Mouse (Mus musculus) E14TG2a.4 (cell line): ENCODE measurements around the gene Ppp1r36.

Experiments used
- CTCF ChIP-seq: conservative IDR thresholded peaks from 2 replicates; pipeline ENCODE4 v1.5.1; 2014; ENCODE audit warnings: low read length
- NANOG ChIP-seq: IDR thresholded peaks from 2 replicates; pipeline ENCODE4 v1.6.1; 2014; ENCODE audit warnings: borderline replicate concordance, low read length, mixed read lengths
- POU5F1 ChIP-seq: IDR thresholded peaks from 2 replicates; pipeline ENCODE4 v1.6.1; 2014; ENCODE audit warnings: low read length, borderline replicate concordance

GRCm38 (mm10) chr12:76374911-76375310 is 42.4 kb upstream of the Ppp1r36 start:
- no peak for TF ChIP-seq CTCF
- no peak for TF ChIP-seq NANOG
- no peak for TF ChIP-seq POU5F1
